Mouse (Mus musculus) cerebellum, postnatal 14 days (tissue): Measurements from ENCODE around the gene Gng2.

ENCODE experiments used
- DNase-seq, 2 experiments: peaks; one replicate each; pipeline ENCODE4 v3.0.0; 2021; ENCODE audit warnings: mixed read lengths in 2 of 2

Gene Gng2

DNA sequence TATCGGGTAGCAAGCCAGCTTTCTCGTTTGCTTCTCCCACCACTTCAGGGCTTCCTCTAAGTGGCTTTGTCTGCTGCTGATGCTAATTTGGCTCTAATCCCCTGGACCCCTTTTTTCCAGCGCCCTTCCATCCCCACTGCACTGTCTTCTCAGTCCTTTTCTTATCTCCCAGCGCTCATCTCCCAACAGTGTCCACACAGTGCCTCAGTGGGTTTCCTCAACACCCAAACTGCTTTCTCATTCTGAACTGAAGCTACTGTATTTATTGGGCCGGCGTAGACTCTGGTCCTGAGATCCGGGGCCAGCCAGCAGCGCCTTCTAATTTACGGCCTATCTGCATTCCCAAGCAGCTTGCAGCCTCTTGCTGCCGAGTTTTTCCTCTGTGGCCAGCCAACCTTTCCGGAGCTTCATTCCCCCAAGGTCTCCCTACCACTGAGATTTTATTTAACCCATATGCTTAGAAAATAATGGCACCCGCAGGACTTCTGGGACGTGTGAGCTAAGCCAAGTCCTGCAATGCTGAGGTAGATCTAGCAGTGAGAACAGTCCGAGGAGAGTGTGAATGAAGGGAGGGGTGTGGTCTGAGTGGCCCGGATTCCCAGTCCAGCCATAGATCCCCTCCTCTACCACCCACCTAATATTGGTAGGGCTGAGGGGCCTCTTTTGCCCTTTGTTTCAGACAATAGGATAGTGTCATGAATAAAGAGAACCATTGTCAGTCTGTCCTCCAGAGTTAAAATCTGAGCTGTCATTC, at the start of gene Gng2:
Gene Gng2 (minus strand): TSS at position 357 of the 754 bp plus-strand sequence.
- DNase-seq, result peak in 1 of 2 experiments; percentile 37

- DNase-seq, result no peak
Observed at GRCm38 (mm10) chr14:20024888-20025719, 47.7 kb upstream of the Gng2 start.

GRCm38 (mm10) chr14:20023939-20024338, 46.5 kb upstream of the Gng2 start:
- DNase-seq, result no peak

DNA sequence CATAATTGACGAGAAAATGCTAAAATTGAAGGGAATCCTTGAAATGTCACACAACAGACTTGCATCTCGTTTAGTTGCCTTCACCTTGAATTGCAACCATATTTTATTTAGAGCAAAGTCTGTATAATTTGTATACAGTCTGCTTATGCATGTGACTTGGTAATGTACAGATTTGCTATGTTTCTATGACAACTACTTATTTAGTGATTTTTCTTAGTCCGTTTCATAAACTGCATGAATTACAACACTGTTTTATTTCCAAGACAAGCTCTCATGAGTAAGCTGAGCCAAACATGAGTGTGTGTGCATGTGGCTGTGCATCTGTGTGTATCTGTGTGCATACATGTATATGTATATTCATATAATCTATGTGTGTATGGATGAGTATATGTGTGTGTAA, 42.1 kb upstream of the Gng2 start:
- no peak for DNase-seq

GRCm38 (mm10) chr14:20012506-20013275, 35.3 kb upstream of the Gng2 start:
- no peak for DNase-seq

- DNase-seq, result no peak
Observed at GRCm38 (mm10) chr14:20007446-20007845, 30.0 kb upstream of the Gng2 start.

GRCm38 (mm10) chr14:20004777-20005289, 27.4 kb upstream of the Gng2 start:
- DNase-seq, result no peak

DNA sequence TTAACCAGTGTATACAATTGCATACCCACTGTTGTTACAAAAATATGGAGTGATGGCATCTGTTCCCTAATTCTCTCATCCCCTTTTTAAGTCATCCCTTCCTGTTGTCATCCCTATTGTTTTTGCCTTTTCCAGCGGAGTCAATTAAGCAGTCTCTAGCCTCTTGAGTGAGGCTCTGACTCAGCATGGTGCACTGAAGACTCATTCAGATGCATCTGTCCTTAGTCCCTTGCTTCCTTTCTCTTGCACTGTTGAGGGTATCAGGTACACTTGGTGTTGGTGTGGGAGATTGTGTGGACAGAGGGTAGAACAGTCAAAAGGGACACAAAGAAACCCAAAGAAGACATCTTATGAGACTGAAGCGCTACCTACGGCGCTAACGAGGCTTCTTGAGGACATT, 19.4 kb upstream of the Gng2 start:
- DNase-seq, result no peak

DNA sequence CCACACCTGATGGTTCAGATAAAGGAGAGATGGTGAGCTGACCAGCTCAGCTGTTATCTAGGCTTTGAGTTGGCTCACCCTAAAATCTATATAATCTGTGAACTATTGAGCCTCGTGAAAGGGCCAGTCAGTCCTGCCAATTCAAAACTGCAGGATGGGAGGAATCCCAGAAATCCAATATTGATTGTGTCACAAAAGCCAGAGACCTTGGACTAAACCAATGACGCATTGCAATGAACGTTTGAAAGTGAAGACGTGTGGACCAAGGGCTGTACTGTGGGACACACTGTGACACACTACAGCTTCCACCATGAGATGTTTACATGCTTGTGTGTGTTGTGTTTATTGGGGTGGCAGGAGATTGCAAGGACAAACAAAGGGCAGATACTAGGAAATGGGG, 18.5 kb upstream of the Gng2 start:
- no peak for DNase-seq

- no peak for DNase-seq
Observed at GRCm38 (mm10) chr14:19994068-19994467, 16.6 kb upstream of the Gng2 start.

DNA sequence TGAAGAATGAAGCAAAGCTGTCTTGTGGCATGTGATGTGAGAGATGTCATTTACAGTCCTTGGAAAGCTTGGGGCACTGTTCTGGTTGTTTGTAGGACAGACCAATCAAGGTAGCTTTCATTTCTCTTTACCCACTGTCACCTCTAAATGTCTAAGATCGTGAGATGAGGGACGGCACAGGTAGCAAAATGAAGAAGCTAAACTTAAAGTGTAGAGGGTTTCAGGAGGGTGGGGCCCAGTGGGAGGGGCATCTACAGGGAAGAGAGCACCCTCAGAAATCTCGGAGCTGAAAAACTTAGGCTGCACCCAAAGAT, 16.1 kb upstream of the Gng2 start:
- DNase-seq, result no peak

DNA sequence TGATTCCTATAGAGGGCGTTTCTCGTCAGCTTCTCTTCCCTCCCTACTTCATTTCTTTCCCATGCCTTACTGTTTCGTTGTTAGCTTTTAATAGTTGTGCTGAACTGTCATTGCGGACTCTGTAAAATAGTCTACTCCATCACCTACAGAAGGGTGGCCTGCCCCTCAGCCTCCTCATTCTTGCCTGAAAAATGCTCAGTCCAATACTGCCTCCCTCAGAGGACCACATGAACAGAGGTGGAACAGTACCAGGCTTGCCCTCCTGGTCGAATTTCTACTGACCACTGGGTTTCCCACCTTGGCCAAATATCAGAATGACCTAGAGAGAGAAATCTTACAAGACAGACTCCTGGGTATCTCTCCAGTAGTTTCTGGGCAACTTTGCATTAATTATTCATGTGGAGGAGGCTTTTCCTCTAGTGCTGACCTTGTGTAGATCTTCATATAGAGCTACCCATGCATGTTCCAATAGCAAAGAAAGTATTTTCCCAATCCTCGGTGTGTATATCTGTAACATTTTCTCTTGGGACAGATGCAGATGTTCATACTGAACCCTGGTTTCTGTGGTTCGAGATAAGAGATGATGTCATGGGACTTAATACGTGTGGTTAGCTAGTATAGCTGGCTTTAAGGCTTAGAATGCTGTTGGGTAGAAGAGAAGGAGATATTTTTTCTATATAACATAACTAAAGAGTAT, 15.6 kb upstream of the Gng2 start:
- DNase-seq, result no peak

GRCm38 (mm10) chr14:19991861-19992260, 14.4 kb upstream of the Gng2 start:
- no peak for DNase-seq

GRCm38 (mm10) chr14:19990436-19990993, 13.1 kb upstream of the Gng2 start:
- no peak for DNase-seq

DNA sequence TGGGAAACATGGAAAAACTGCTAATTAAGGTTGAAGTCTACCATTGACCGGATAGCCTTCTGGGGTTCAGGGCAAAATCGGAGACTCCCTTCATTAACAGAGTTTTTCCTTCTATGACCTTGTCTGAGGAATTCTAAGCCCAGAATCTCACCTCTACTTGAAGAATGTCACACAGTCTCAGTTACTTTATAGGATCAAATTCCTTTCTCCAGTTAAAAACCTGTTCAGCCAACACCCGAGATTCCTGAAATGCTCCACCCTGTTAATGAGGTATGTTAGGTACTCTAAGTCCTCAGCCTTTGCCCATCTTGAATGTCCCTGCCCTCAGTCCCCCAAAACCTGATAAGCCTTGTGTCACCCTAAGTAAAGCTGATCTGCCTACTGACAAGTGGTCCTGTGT, 11.0 kb upstream of the Gng2 start:
- DNase-seq, result no peak

DNA sequence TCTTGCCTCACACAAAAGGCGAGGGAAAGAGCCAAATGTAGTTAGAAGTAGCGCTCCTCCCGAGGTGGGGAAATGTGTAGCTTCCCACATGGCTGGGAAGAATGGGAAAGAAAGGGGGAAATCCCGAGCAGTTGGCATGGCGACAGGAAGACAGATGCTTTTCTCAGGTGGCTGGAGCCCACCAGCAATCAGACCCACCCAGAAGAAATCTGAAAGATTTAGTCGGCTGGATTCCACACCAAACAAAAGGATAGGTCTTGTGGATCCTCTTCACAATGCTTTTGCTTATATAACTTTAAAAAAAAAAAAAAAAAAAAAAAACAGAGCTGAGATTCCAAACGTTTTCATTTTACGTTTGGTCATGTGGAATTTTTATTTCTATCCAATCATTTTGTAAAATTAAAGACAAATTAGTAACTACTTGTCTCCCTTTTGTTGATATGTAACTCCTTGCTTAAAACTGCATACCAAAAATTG, 10.0 kb upstream of the Gng2 start:
- DNase-seq, result peak; percentile 83 to 85

GRCm38 (mm10) chr14:19986614-19987357, 9.4 kb upstream of the Gng2 start:
- peak; percentile 93 to 95 for DNase-seq

DNA sequence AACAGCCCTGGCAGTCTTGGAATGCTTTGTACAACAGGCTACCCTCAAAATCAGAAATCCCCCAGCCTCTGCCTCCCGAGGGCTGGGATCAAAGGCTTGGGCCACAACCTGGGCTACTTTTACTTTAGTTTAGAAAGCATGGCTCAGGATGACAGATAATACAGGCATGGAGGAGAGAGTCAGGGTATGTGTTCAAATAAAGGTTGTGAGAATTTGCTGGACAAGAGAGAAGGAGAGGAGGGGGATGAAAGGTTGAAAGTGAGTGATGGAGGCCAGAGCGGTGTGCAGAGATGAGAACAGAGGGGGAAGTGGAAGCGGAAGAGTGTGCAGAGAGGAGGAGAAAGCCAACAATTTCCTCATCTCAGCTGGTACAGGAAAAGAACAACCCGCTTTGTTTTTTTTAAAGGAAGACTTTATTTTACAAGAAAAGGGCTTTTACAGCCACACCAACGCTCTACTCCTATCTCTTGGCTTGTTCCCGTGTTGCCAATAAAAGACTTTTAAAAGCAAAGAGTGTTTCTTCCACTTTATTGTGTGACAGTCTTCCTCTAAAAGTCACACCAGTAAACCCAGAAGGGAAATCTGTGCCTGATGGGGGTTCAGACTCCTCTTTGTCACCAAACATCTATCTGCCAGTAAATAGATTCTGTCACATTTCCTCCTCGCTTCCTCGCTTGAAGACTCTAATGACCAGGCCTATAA, 8.6 kb upstream of the Gng2 start:
- DNase-seq, result no peak

GRCm38 (mm10) chr14:19985107-19985911, 7.9 kb upstream of the Gng2 start:
- DNase-seq, result peak in 1 of 2 experiments; percentile 48
